Mouse (Mus musculus): Measurements from ENCODE around the gene Fat3.

DNA sequence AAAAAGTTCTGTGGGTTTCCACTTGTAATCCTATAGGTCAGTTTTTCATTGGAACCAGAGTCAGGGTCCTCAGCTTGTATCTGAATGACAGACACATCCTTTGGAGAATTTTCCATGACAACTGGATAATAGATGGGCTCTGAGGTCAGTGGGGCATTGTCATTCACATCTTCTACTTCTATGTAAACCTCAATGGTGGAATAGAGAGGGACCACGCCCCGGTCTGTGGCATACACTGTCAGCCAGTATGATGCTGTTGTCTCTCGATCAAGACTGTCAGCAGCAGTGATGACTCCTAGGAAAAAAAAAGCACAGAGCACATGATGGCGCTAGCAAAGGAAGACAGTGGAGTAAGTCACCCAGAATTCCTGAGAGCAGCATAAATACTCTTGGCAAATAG is 254.3 kb downstream of the Fat3 start:
- TF ChIP-seq EP300 (optimal IDR thresholded peaks at IDR 0.05), result no peak
- no peak for TF ChIP-seq CTCF (IDR thresholded peaks at IDR 0.05; ENCODE audit: low read depth)
